Mouse (Mus musculus) liver, embryonic 15.5 days (tissue): Measurements from ENCODE around the gene Dvl2. TPM values are rescaled to one million over a fixed set of nuclear protein-coding genes. Genes with fewer than 3 reads are reported as not detected.

ENCODE experiments used
- ATAC-seq: fragments of 200-750 bp; cut with Nextera tagmentation; 2 replicates; pipeline ENCODE4 v1.8.0; 2017; ENCODE audit warnings: moderate number of reproducible peaks, mild to moderate bottlenecking, moderate library complexity; ENCODE audit not compliant: insufficient read depth
- H3K27ac ChIP-seq: fragments of 300-500 bp; sonication (generic); replicated peaks from 2 replicates; pipeline ENCODE4 v1.5.1; 2015; ENCODE audit warnings: mild to moderate bottlenecking, inconsistent platforms
- H3K27me3 ChIP-seq: fragments of 300-500 bp; sonication (generic); 2 replicates; pipeline ENCODE4 v1.6.1; 2015; ENCODE audit warnings: mild to moderate bottlenecking, inconsistent platforms
- H3K36me3 ChIP-seq: fragments of 300-500 bp; sonication (generic); replicated peaks from 2 replicates; pipeline ENCODE4 v1.6.1; 2015; ENCODE audit warnings: moderate library complexity, mild to moderate bottlenecking, inconsistent platforms
- H3K4me1 ChIP-seq: fragments of 300-500 bp; sonication (generic); replicated peaks from 2 replicates; pipeline ENCODE4 v1.6.1; 2015; ENCODE audit warnings: inconsistent platforms
- H3K4me2 ChIP-seq: fragments of 300-500 bp; sonication (generic); 2 replicates; pipeline ENCODE4 v1.6.1; 2015; ENCODE audit warnings: moderate library complexity, mild to moderate bottlenecking, inconsistent platforms
- H3K4me3 ChIP-seq: fragments of 300-500 bp; sonication (generic); replicated peaks from 2 replicates; pipeline ENCODE4 v1.5.1; 2015; ENCODE audit warnings: mild to moderate bottlenecking, inconsistent platforms
- H3K9ac ChIP-seq: fragments of 300-500 bp; sonication (generic); 2 replicates; pipeline ENCODE4 v1.6.1; 2015; ENCODE audit warnings: moderate library complexity, mild to moderate bottlenecking, inconsistent platforms
- H3K9me3 ChIP-seq: fragments of 300-500 bp; sonication (generic); replicated peaks from 2 replicates; pipeline ENCODE4 v1.6.1; 2016; ENCODE audit warnings: inconsistent platforms
- WGBS: fragments of 180-500 bp; shearing (Covaris S2); methylation state at CpG from one replicate; pipeline ENCODE4 v1.1.7; 2015; ENCODE audit warnings: mixed read lengths; ENCODE audit not compliant: insufficient replicate concordance; 5-methylcytosine and 5-hydroxymethylcytosine counted together
- polyA plus RNA-seq: library from polyadenylated mRNA; unstranded; fragments of >200 nt; fragmentation: Nextera tagmentation; extraction: Ambion mirVana; gene quantifications from 2 replicates; pipeline ENCODE4 v1.2.1, GENCODE M21; 2015

The Dvl2 gene
- polyA plus RNA-seq, 1 experiment from 2014 or later, result 5.5 TPM

- H3K27me3 ChIP-seq, result peaks cover 61% of the 10 kb centered on the region
- H3K9ac ChIP-seq, result no peak overlapping the region
- peak overlapping the region; percentile 39 for H3K4me2 ChIP-seq
- peaks cover 27% of the 10 kb centered on the region for H3K4me1 ChIP-seq
- 27% methylated on average over 12 of the region's 12 CpGs for WGBS
- no peak overlapping the region for H3K4me3 ChIP-seq
- H3K36me3 ChIP-seq, result no peaks in the 10 kb centered on the region
- no peak overlapping the region for H3K27ac ChIP-seq
- no peak for ATAC-seq
- no peaks in the 10 kb centered on the region for H3K9me3 ChIP-seq
Measured at GRCm38 (mm10) chr11:70028401-70029129, 28.2 kb downstream of the Dvl2 start.

- 6% methylated on average over 20 of the region's 20 CpGs for WGBS
- no peak overlapping the region for H3K27ac ChIP-seq
Measured at GRCm38 (mm10) chr11:70029130-70029801, 28.9 kb downstream of the Dvl2 start.

GRCm38 (mm10) chr11:70029829-70030550 is 29.6 kb downstream of the Dvl2 start:
- Histone ChIP-seq H3K9me3 (no peaks in the 10 kb centered on the region), H3K36me3 (no peaks in the 10 kb centered on the region), H3K27me3 (peaks cover 47% of the 10 kb centered on the region), H3K4me2 (no peak overlapping the region), H3K27ac (no peak overlapping the region), H3K9ac (no peak overlapping the region), H3K4me3 (no peak overlapping the region), H3K4me1 (peaks cover 26% of the 10 kb centered on the region)
- no peak for ATAC-seq
- 57% methylated on average over 11 of the region's 11 CpGs for WGBS

More at GRCm38 (mm10) chr11:70029130-70029801, 28.9 kb downstream of the Dvl2 start:
- H3K4me3 ChIP-seq, result peak overlapping the region; percentile 15; the same call in 1 of the 2 replicates
- ATAC-seq, result peak; percentile 49; the same call in 1 of the 2 replicates
- no peaks in the 10 kb centered on the region for H3K9me3 ChIP-seq
- no peaks in the 10 kb centered on the region for H3K36me3 ChIP-seq
- peak overlapping the region; percentile 39 for H3K4me2 ChIP-seq
- H3K27me3 ChIP-seq, result peaks cover 54% of the 10 kb centered on the region
- no peak overlapping the region for H3K9ac ChIP-seq
- peaks cover 26% of the 10 kb centered on the region for H3K4me1 ChIP-seq

- H3K4me3 ChIP-seq, result no peak overlapping the region
- 85% methylated on average over 28 of the region's 28 CpGs for WGBS
- H3K9ac ChIP-seq, result no peak overlapping the region
- peaks cover 39% of the 10 kb centered on the region for H3K27me3 ChIP-seq
- no peak overlapping the region for H3K27ac ChIP-seq
- H3K4me1 ChIP-seq, result peaks cover 26% of the 10 kb centered on the region
- H3K9me3 ChIP-seq, result no peaks in the 10 kb centered on the region
- no peak for ATAC-seq
- H3K36me3 ChIP-seq, result no peaks in the 10 kb centered on the region
- no peak overlapping the region for H3K4me2 ChIP-seq
Measured at GRCm38 (mm10) chr11:70030651-70031320, 30.4 kb downstream of the Dvl2 start.

GRCm38 (mm10) chr11:70031321-70031670 is 30.9 kb downstream of the Dvl2 start:
- H3K9me3 ChIP-seq, result no peaks in the 10 kb centered on the region
- H3K27ac ChIP-seq, result no peak overlapping the region
- no peak overlapping the region for H3K4me2 ChIP-seq
- peaks cover 26% of the 10 kb centered on the region for H3K4me1 ChIP-seq
- H3K9ac ChIP-seq, result no peak overlapping the region
- ATAC-seq, result no peak
- H3K4me3 ChIP-seq, result no peak overlapping the region
- H3K27me3 ChIP-seq, result peaks cover 34% of the 10 kb centered on the region
- WGBS, result 87% methylated on average over 11 of the region's 11 CpGs
- H3K36me3 ChIP-seq, result no peaks in the 10 kb centered on the region

- H3K27me3 ChIP-seq, result no peaks in the 10 kb centered on the region
- H3K27ac ChIP-seq, result no peak overlapping the region
- H3K9ac ChIP-seq, result no peak overlapping the region
- no peak for ATAC-seq
- H3K9me3 ChIP-seq, result no peaks in the 10 kb centered on the region
- WGBS, result 49% methylated on average over 7 of the region's 7 CpGs
- no peaks in the 10 kb centered on the region for H3K36me3 ChIP-seq
- no peaks in the 10 kb centered on the region for H3K4me1 ChIP-seq
- no peak overlapping the region for H3K4me2 ChIP-seq
- no peak overlapping the region for H3K4me3 ChIP-seq
Measured at GRCm38 (mm10) chr11:70038174-70038573, 37.8 kb downstream of the Dvl2 start.

GRCm38 (mm10) chr11:70039631-70040030 is 39.2 kb downstream of the Dvl2 start:
- Histone ChIP-seq H3K4me1 (no peaks in the 10 kb centered on the region), H3K9me3 (no peaks in the 10 kb centered on the region), H3K27me3 (no peaks in the 10 kb centered on the region), H3K36me3 (no peaks in the 10 kb centered on the region), H3K27ac (no peak overlapping the region), H3K4me2 (no peak overlapping the region), H3K4me3 (no peak overlapping the region), H3K9ac (no peak overlapping the region)
- 76% methylated on average over 10 of the region's 10 CpGs for WGBS
- no peak for ATAC-seq

- H3K4me1 ChIP-seq, result no peaks in the 10 kb centered on the region
- H3K4me3 ChIP-seq, result no peak overlapping the region
- H3K4me2 ChIP-seq, result no peak overlapping the region
- no peaks in the 10 kb centered on the region for H3K27me3 ChIP-seq
- no peaks in the 10 kb centered on the region for H3K9me3 ChIP-seq
- H3K36me3 ChIP-seq, result no peaks in the 10 kb centered on the region
- 58% methylated on average over 7 of the region's 7 CpGs for WGBS
- H3K9ac ChIP-seq, result no peak overlapping the region
- ATAC-seq, result no peak
- no peak overlapping the region for H3K27ac ChIP-seq
Measured at GRCm38 (mm10) chr11:70040184-70040583, 39.8 kb downstream of the Dvl2 start.

- Histone ChIP-seq H3K9me3 (no peaks in the 10 kb centered on the region), H3K27ac (no peak overlapping the region), H3K27me3 (no peaks in the 10 kb centered on the region), H3K4me3 (no peak overlapping the region), H3K9ac (no peak overlapping the region), H3K4me2 (no peak overlapping the region), H3K36me3 (no peaks in the 10 kb centered on the region), H3K4me1 (no peaks in the 10 kb centered on the region)
- WGBS, result 80% methylated on average over 23 of the region's 23 CpGs
- ATAC-seq, result no peak
Measured at GRCm38 (mm10) chr11:70042309-70043085, 42.1 kb downstream of the Dvl2 start.

GRCm38 (mm10) chr11:70043665-70044064 is 43.3 kb downstream of the Dvl2 start:
- WGBS, result 84% methylated on average over 7 of the region's 7 CpGs
- no peak overlapping the region for H3K4me3 ChIP-seq
- H3K9me3 ChIP-seq, result no peaks in the 10 kb centered on the region
- no peaks in the 10 kb centered on the region for H3K4me1 ChIP-seq
- no peak overlapping the region for H3K27ac ChIP-seq
- H3K27me3 ChIP-seq, result no peaks in the 10 kb centered on the region
- H3K36me3 ChIP-seq, result no peaks in the 10 kb centered on the region
- no peak overlapping the region for H3K4me2 ChIP-seq
- no peak for ATAC-seq
- H3K9ac ChIP-seq, result no peak overlapping the region
